Mouse (Mus musculus) CH12F3 (cell line): ENCODE data around the gene Ptcd1.
"Not testable (repeated sequence)": the region's sequence is repeated elsewhere in the genome, so short reads cannot be mapped to it uniquely, and the experiment has no call there.

Experiments
- in situ Hi-C: fragments of 300-500 bp; cut with MboI; formaldehyde crosslinking; loops from 2 replicates; pipeline ENCODE4 v1.14.3; 2020; ENCODE audit warnings: low sequenced_read_pairs

The Ptcd1 gene

GRCm38 (mm10) chr5:145165184-145165583 is 1.7 kb downstream of the Ptcd1 start:
- in situ Hi-C loops: no loop called here

GRCm38 (mm10) chr5:145164710-145165109 is 2.2 kb downstream of the Ptcd1 start:
- in situ Hi-C loops: no loop called here

- in situ Hi-C loops: no loop called here
Measured at GRCm38 (mm10) chr5:145161361-145161760, 5.5 kb downstream of the Ptcd1 start.

GRCm38 (mm10) chr5:145152690-145153089 is 14.2 kb downstream of the Ptcd1 start:
- in situ Hi-C loops: no loop called here

GRCm38 (mm10) chr5:145149294-145149693 is 17.6 kb downstream of the Ptcd1 start:
- in situ Hi-C loops: no loop called here

GRCm38 (mm10) chr5:145147748-145148147 is 19.2 kb downstream of the Ptcd1 start:
- in situ Hi-C loops: no loop called here

GRCm38 (mm10) chr5:145140611-145141010 is 26.3 kb downstream of the Ptcd1 start:
- in situ Hi-C loops: no loop called here

- in situ Hi-C loops: no loop called here
Measured at GRCm38 (mm10) chr5:145139571-145140519, 27.1 kb downstream of the Ptcd1 start, which contains the start of the genes Pdap1 and Bud31. Gene Pdap1, minus strand, starts transcription at chr5:145140238. Gene Bud31, plus strand, starts transcription at chr5:145140362.

- in situ Hi-C loops: no loop called here
Measured at GRCm38 (mm10) chr5:145138836-145139235, 28.1 kb downstream of the Ptcd1 start.

- in situ Hi-C loops: not testable (repeated sequence)
Measured at GRCm38 (mm10) chr5:145133275-145133674, 33.6 kb downstream of the Ptcd1 start.

GRCm38 (mm10) chr5:145130995-145131394 is 35.9 kb downstream of the Ptcd1 start:
- in situ Hi-C loops: no loop called here

GRCm38 (mm10) chr5:145130191-145130590 is 36.7 kb downstream of the Ptcd1 start:
- in situ Hi-C loops: no loop called here

- in situ Hi-C loops: not testable (repeated sequence)
Measured at GRCm38 (mm10) chr5:145129773-145130172, 37.1 kb downstream of the Ptcd1 start.

GRCm38 (mm10) chr5:145129124-145129523 is 37.8 kb downstream of the Ptcd1 start:
- in situ Hi-C loops: no loop called here

- in situ Hi-C loops: no loop called here
Measured at GRCm38 (mm10) chr5:145126580-145126979, 40.3 kb downstream of the Ptcd1 start.

GRCm38 (mm10) chr5:145123396-145123795 is 43.5 kb downstream of the Ptcd1 start:
- in situ Hi-C loops: no loop called here

GRCm38 (mm10) chr5:145120921-145121320 is 46.0 kb downstream of the Ptcd1 start:
- in situ Hi-C loops: no loop called here

GRCm38 (mm10) chr5:145119385-145119784 is 47.5 kb downstream of the Ptcd1 start:
- in situ Hi-C loops: no loop called here

- in situ Hi-C loops: no loop called here
Measured at GRCm38 (mm10) chr5:145118461-145118860, 48.4 kb downstream of the Ptcd1 start.

- in situ Hi-C loops: no loop called here
Measured at GRCm38 (mm10) chr5:145118005-145118404, 48.9 kb downstream of the Ptcd1 start.

- in situ Hi-C loops: no loop called here
Measured at GRCm38 (mm10) chr5:145116916-145117315, 50.0 kb downstream of the Ptcd1 start.

GRCm38 (mm10) chr5:145116316-145116715 is 50.6 kb downstream of the Ptcd1 start:
- in situ Hi-C loops: no loop called here
